Mouse (Mus musculus): ENCODE measurements around the gene Dnah1. TPM values are rescaled to one million over a fixed set of nuclear protein-coding genes. Genes with fewer than 3 reads are reported as not detected.
A peak's percentile ranks its signal among the peaks of the same experiment; 100 is the strongest.

Gene Dnah1
- total and polyA plus RNA-seq, 2 experiments, result under 0.01 to 0.04 TPM

- H3K9ac ChIP-seq (ENCODE audit: low read depth, low read length), result no peak overlapping the region
- H3K4me1 ChIP-seq (ENCODE audit: control insufficient read depth, insufficient read depth, low read length), result peaks cover 3% of the 10 kb centered on the region; the same call in 1 of the 2 replicates
- no peak for DNase-seq (ENCODE audit: extremely low read depth, low read depth, low spot score)
- H3K4me3 ChIP-seq (ENCODE audit: insufficient read depth, low read depth, low read length), result peak overlapping the region; percentile 78; the same call in 1 of the 2 replicates
- H3K36me3 ChIP-seq (ENCODE audit: control insufficient read depth, insufficient read depth, low read length), result peaks cover 26% of the 10 kb centered on the region
- TF ChIP-seq CTCF (IDR thresholded peaks at IDR 0.05; ENCODE audit: low read depth, low read length), result no peak
- TF ChIP-seq POLR2A (IDR thresholded peaks at IDR 0.05; ENCODE audit: extremely low read depth, insufficient read depth, low read length), result no peak
- 74% methylated on average over 5 of the region's 5 CpGs for WGBS
- H3K27ac ChIP-seq (replicated peaks; ENCODE audit: insufficient read depth, low read depth, low read length), result no peak overlapping the region
- peaks cover 5% of the 10 kb centered on the region; the same call in 1 of the 2 replicates for H3K79me2 ChIP-seq (ENCODE audit: control insufficient read depth, insufficient read depth, low read length)
- H3K27me3 ChIP-seq (ENCODE audit: control insufficient read depth, insufficient read depth, low read length), result no peaks in the 10 kb centered on the region
Observed at GRCm38 (mm10) chr14:31252091-31252490, 71.6 kb downstream of the Dnah1 start.

DNA sequence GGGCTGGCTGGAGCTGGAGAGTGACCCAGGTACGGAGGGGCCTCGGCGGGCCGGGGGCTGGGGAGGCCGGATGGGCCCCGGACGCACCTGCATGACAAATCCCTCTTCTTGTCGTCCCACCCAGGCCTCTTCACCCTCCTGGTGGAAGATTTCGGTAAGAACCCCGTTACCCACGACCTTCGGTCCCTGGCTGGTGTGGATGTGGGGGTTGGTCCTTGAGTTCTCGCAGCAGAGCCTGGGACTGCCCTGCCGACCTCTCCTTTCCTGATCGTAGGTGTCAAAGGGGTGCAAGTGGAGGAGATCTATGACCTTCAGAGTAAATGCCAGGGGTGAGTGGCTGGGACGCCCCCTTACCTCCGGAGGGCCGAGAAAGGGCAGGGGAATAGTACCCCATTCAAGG is 72.1 kb downstream of the Dnah1 start:
- peaks cover 21% of the 10 kb centered on the region for H3K36me3 ChIP-seq (ENCODE audit: control insufficient read depth, insufficient read depth, low read length)
- no peaks in the 10 kb centered on the region for H3K27me3 ChIP-seq (ENCODE audit: control insufficient read depth, insufficient read depth, low read length)
- peak; percentile 25 for DNase-seq (ENCODE audit: extremely low read depth, low read depth, low spot score)
- H3K4me1 ChIP-seq (ENCODE audit: control insufficient read depth, insufficient read depth, low read length), result peaks cover 3% of the 10 kb centered on the region; the same call in 1 of the 2 replicates
- peaks cover 5% of the 10 kb centered on the region; the same call in 1 of the 2 replicates for H3K79me2 ChIP-seq (ENCODE audit: control insufficient read depth, insufficient read depth, low read length)
- peak overlapping the region; percentile 67 for H3K27ac ChIP-seq (replicated peaks; ENCODE audit: insufficient read depth, low read depth, low read length)
- peak overlapping the region; percentile 78 for H3K4me3 ChIP-seq (ENCODE audit: insufficient read depth, low read depth, low read length)
- 1% methylated on average over 18 of the region's 18 CpGs for WGBS
- no peak for TF ChIP-seq CTCF (IDR thresholded peaks at IDR 0.05; ENCODE audit: low read depth, low read length)
- H3K9ac ChIP-seq (ENCODE audit: low read depth, low read length), result peak overlapping the region; percentile 92

- H3K4me3 ChIP-seq (ENCODE audit: insufficient read depth, low read depth, low read length), result peak within 1 kb of the TSS; percentile 91
- DNase-seq (ENCODE audit: extremely low read depth, low read depth, low spot score), result peak; percentile 59
- peaks cover 5% of the 10 kb centered on the region; the same call in 1 of the 2 replicates for H3K79me2 ChIP-seq (ENCODE audit: control insufficient read depth, insufficient read depth, low read length)
- peaks cover 3% of the 10 kb centered on the region; the same call in 1 of the 2 replicates for H3K4me1 ChIP-seq (ENCODE audit: control insufficient read depth, insufficient read depth, low read length)
- no peaks in the 10 kb centered on the region for H3K27me3 ChIP-seq (ENCODE audit: control insufficient read depth, insufficient read depth, low read length)
- H3K9ac ChIP-seq (ENCODE audit: low read depth, low read length), result peak within 1 kb of the TSS; percentile 92
- H3K36me3 ChIP-seq (ENCODE audit: control insufficient read depth, insufficient read depth, low read length), result peaks cover 17% of the 10 kb centered on the region
- under 1% methylated on average over 75 of the region's 75 CpGs for WGBS
- no peak for TF ChIP-seq CTCF (IDR thresholded peaks at IDR 0.05; ENCODE audit: low read depth, low read length)
- TF ChIP-seq POLR2A (IDR thresholded peaks at IDR 0.05; ENCODE audit: extremely low read depth, insufficient read depth, low read length), result peak; percentile 37
- H3K27ac ChIP-seq (replicated peaks; ENCODE audit: insufficient read depth, low read depth, low read length), result peak within 1 kb of the TSS; percentile 94
Observed at GRCm38 (mm10) chr14:31251084-31251604, 72.6 kb downstream of the Dnah1 start, which contains the start of the genes Phf7 and Bap1. Phf7 (minus strand) TSS chr14:31251317. Bap1 (plus strand) TSS chr14:31251450.

DNA sequence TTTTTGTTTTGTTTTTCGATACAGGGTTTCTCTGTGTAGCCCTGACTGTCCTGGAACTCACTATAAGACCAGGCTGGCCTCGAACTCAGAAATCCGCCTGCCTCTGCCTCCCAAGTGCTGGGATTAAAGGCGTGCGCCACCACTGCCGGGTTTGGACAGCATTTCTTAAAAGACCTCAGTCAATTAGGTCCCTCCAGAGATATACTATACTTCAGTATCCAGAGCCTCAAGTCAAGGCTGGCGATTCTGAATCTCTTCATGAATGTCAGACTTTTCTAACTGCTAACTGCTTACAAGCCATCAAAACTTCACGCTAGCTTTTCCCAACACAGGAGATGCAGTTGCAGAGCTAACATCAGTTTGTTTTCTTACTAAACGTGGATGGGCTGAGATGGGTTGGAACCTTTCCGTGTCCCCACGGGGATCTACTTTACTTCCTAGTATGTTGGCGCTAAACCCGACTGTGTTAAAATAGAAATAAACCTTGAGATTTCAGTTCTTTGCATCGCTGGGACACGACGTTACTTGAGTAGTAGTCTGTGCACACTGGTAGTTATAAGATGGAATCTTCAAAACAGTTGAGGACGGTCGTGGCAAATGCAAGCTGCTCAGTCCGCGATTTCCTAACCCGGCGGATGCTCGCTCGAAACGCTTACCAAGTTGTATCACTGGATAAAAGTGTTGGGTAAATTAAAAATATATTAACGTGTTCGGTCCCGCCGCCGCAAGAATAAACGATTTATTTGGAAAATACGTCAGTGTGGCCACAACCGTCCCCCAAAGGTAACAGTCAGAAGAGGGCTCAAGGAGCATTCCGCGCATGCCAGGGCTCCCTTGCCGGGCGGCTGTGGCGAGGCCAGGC is 73.2 kb downstream of the Dnah1 start:
- peak; percentile 55 for DNase-seq (ENCODE audit: extremely low read depth, low read depth, low spot score)
- 16% methylated on average over 38 of the region's 38 CpGs for WGBS
- Histone ChIP-seq H3K27ac (replicated peaks; ENCODE audit: insufficient read depth, low read depth, low read length) (peak overlapping the region; percentile 94), H3K4me3 (ENCODE audit: insufficient read depth, low read depth, low read length) (peak overlapping the region; percentile 91), H3K4me1 (ENCODE audit: control insufficient read depth, insufficient read depth, low read length) (peaks cover 3% of the 10 kb centered on the region; the same call in 1 of the 2 replicates), H3K27me3 (ENCODE audit: control insufficient read depth, insufficient read depth, low read length) (no peaks in the 10 kb centered on the region), H3K9ac (ENCODE audit: low read depth, low read length) (peak overlapping the region; percentile 91), H3K79me2 (ENCODE audit: control insufficient read depth, insufficient read depth, low read length) (peaks cover 5% of the 10 kb centered on the region; the same call in 1 of the 2 replicates), H3K36me3 (ENCODE audit: control insufficient read depth, insufficient read depth, low read length) (peaks cover 14% of the 10 kb centered on the region; the same call in 1 of the 2 replicates)
- no peak for TF ChIP-seq POLR2A (IDR thresholded peaks at IDR 0.05; ENCODE audit: extremely low read depth, insufficient read depth, low read length)
- no peak for TF ChIP-seq CTCF (IDR thresholded peaks at IDR 0.05; ENCODE audit: low read depth, low read length)

DNA sequence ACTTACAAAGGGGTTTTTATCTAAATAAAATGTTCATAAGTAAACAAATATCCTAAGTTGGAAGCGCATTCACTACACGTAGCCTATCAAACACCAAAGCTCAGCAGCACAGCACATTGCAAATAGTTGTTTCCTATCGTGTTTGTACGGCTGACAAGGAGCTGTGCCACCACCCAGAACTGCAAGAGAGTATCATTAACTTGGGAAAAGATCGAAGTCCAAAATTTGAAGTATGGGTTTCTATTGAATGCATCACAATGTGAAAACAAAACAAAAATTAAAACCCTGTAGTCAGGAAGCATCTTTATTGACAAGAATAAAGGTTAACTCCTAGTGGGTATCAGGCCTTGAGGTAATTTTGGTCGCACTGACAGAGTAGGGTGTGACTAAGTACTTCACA is 75.3 kb downstream of the Dnah1 start:
- Histone ChIP-seq H3K4me1 (ENCODE audit: control insufficient read depth, insufficient read depth, low read length) (peaks cover 3% of the 10 kb centered on the region; the same call in 1 of the 2 replicates), H3K27ac (replicated peaks; ENCODE audit: insufficient read depth, low read depth, low read length) (no peak overlapping the region), H3K79me2 (ENCODE audit: control insufficient read depth, insufficient read depth, low read length) (peaks cover 5% of the 10 kb centered on the region; the same call in 1 of the 2 replicates), H3K4me3 (ENCODE audit: insufficient read depth, low read depth, low read length) (no peak overlapping the region), H3K27me3 (ENCODE audit: control insufficient read depth, insufficient read depth, low read length) (no peaks in the 10 kb centered on the region), H3K9ac (ENCODE audit: low read depth, low read length) (no peak overlapping the region), H3K36me3 (ENCODE audit: control insufficient read depth, insufficient read depth, low read length) (peaks cover 5% of the 10 kb centered on the region; the same call in 1 of the 2 replicates)
- no peak for DNase-seq (ENCODE audit: extremely low read depth, low read depth, low spot score)
- 67% methylated on average over 6 of the region's 6 CpGs for WGBS
- TF ChIP-seq POLR2A (IDR thresholded peaks at IDR 0.05; ENCODE audit: extremely low read depth, insufficient read depth, low read length) (no peak), CTCF (IDR thresholded peaks at IDR 0.05; ENCODE audit: low read depth, low read length) (no peak)
